Mouse (Mus musculus): Measurements from ENCODE around the gene Sik2. TPM values are rescaled to one million over a fixed set of nuclear protein-coding genes. Genes with fewer than 3 reads are reported as not detected.

Sik2 gene
- polyA plus RNA-seq, 1 experiment from 2014 or later: 17.7 TPM

Other genes with a start within 250 kb of the Sik2 start
- gene Fdxacb1, start 240.8 kb downstream of the Sik2 start, polyA plus RNA-seq (2016; fragmentation: Nextera tagmentation; extraction: Ambion mirVana): 11.6 and 12.5 TPM in 2 replicates
- gene Alg9, start 234.1 kb downstream of the Sik2 start, polyA plus RNA-seq (2016; fragmentation: Nextera tagmentation; extraction: Ambion mirVana): 44.9 and 50.6 TPM in 2 replicates
- gene 1110032A03Rik, start 233.6 kb downstream of the Sik2 start, polyA plus RNA-seq (2016; fragmentation: Nextera tagmentation; extraction: Ambion mirVana): 38.4 and 43.9 TPM in 2 replicates
- gene Ppp2r1b, start 163.8 kb downstream of the Sik2 start, polyA plus RNA-seq (2016; fragmentation: Nextera tagmentation; extraction: Ambion mirVana): 87.6 and 90.5 TPM in 2 replicates
- gene Btg4, start 51.8 kb upstream of the Sik2 start, polyA plus RNA-seq (2016; fragmentation: Nextera tagmentation; extraction: Ambion mirVana): not detected in 2 replicates
- 0.84 and 2.5 TPM in 2 replicates for gene Layn, start 68.0 kb upstream of the Sik2 start, polyA plus RNA-seq (2016; fragmentation: Nextera tagmentation; extraction: Ambion mirVana)
- gene 4833427G06Rik, start 93.0 kb upstream of the Sik2 start, polyA plus RNA-seq (2016; fragmentation: Nextera tagmentation; extraction: Ambion mirVana): 1.3 and 1.9 TPM in 2 replicates
- 0.05 and 0.06 TPM in 2 replicates for gene Gm32742, start 156.4 kb upstream of the Sik2 start, polyA plus RNA-seq (2016; fragmentation: Nextera tagmentation; extraction: Ambion mirVana)
- 0.23 TPM in 1 of 2 replicates, not detected in the other for gene Pou2af1, start 204.6 kb upstream of the Sik2 start, polyA plus RNA-seq (2016; fragmentation: Nextera tagmentation; extraction: Ambion mirVana)